Mouse (Mus musculus) lung, adult 2 months (tissue): ENCODE measurements around the gene Epn3.

Experiments used
- CTCF ChIP-seq: fragments of 200-500 bp; IDR thresholded peaks from 2 replicates; pipeline ENCODE4 v1.5.1; 2011; ENCODE audit warnings: mild to moderate bottlenecking, low read length, control low read depth; ENCODE audit not compliant: insufficient read depth
- POLR2A ChIP-seq: fragments of 200-500 bp; IDR thresholded peaks from 2 replicates; pipeline ENCODE4 v1.6.1; 2011; ENCODE audit warnings: low read depth, mild to moderate bottlenecking, control low read depth, low read length, borderline replicate concordance; ENCODE audit errors: extremely low read depth

DNA sequence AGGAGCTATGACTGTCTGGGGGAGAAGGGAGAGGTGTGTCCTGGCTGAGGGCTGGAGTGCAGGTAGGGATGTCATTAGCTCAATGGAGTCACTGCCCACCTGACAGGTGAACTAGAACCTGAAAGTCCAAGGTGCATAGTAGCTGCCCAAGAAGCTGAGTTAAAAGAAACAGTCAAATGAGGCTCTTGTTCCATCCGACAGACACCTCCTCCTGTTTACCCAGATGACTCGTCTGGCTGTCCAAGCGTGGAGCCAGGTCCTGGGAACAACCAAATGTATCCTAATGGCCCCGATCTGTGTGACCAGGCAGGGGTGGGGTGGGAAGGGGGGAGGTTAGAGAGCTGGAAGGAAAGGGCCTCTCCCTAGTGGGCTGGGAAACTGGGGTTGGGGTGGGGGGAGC, 54.5 kb downstream of the Epn3 start:
- TF ChIP-seq CTCF (no peak), POLR2A (no peak)
